9 mouse cellular contexts compared by ENCODE assay signal in genomic region chr5:135904259-135904658, GRCm38 (mm10). TPM values are rescaled to one million over a fixed set of nuclear protein-coding genes. Genes with fewer than 3 reads are reported as not detected.
DNase-seq lines count a peak whose midpoint lies in the region; ATAC-seq and TF ChIP-seq lines count a peak whose summit lies in the region.
"Had no signal": no experiment of that assay in that cellular context is flagged by ENCODE, and none has a peak within 500 bp of the region (broad histone marks: within the 10 kb centered on the region; RNA-seq: fewer than 3 reads in every experiment).

No protein-coding gene starts in this region.

- TF ChIP-seq EP300 in lung, postnatal 0 days (IDR thresholded peaks at IDR 0.05): no peak

- intact Hi-C loops in heart, postnatal 14 days (cut with DNase I): loop anchor here (2.0 to 5.0 kb wide), 5 partner anchors 31 to 158 kb away; partner anchors contain the start of genes Ywhag and Zp3

- H3K4me3 ChIP-seq in heart, embryonic 10.5 days: peak overlapping the region; percentile 55; the same call in 1 of the 2 replicates
- H3K4me3 ChIP-seq in lung, postnatal 0 days (ENCODE audit: low read depth, low read length): no peak overlapping the region
- peak overlapping the region; percentile 38; the same call in 1 of the 2 replicates for H3K4me3 ChIP-seq in limb, embryonic 14.5 days (replicated peaks; ENCODE audit: low read length)
- no peak overlapping the region for H3K4me3 ChIP-seq in cerebellum, adult 2 months (replicated peaks; ENCODE audit: insufficient read depth, low read depth, low read length)

- no peak for DNase-seq in heart, embryonic 10.5 days (ENCODE audit: low spot score)
- DNase-seq in heart, postnatal 14 days: no peak
- DNase-seq in lung, postnatal 0 days (ENCODE audit: low spot score): no peak
- no peak for DNase-seq in lung, postnatal 36 days
- DNase-seq in limb, embryonic 14.5 days (ENCODE audit: low spot score): no peak
- peak; percentile 55 for DNase-seq in telencephalon, adult 2 months (ENCODE audit: low read depth, low spot score)
- no peak for DNase-seq in cerebellum, adult 2 months
- no peak for DNase-seq in lung, postnatal 25 days (ENCODE audit: low spot score)

- no peak for ATAC-seq in lung, postnatal 0 days
- ATAC-seq in limb, embryonic 14.5 days (ENCODE audit: low FRiP score, low read depth): no peak

- no peaks in the 10 kb centered on the region for H3K27me3 ChIP-seq in heart, embryonic 10.5 days (ENCODE audit: insufficient read depth, poor library complexity, severe bottlenecking)
- H3K27me3 ChIP-seq in lung, postnatal 0 days (replicated peaks; ENCODE audit: insufficient read depth, low read length): no peaks in the 10 kb centered on the region
- no peaks in the 10 kb centered on the region for H3K27me3 ChIP-seq in limb, embryonic 14.5 days (ENCODE audit: control insufficient read depth, insufficient read depth, low read length)
- no peaks in the 10 kb centered on the region for H3K27me3 ChIP-seq in cerebellum, adult 2 months (ENCODE audit: control insufficient read depth, insufficient read depth, low read length)

- H3K4me1 ChIP-seq in heart, embryonic 10.5 days: peaks cover 41% of the 10 kb centered on the region
- H3K4me1 ChIP-seq in lung, postnatal 0 days (ENCODE audit: insufficient read depth, low read depth, low read length): peaks cover 7% of the 10 kb centered on the region
- H3K4me1 ChIP-seq in limb, embryonic 14.5 days (ENCODE audit: control insufficient read depth, insufficient read depth, low read length): 0 out of 2 replicates have a peak, but pooled peaks cover 7% of the 10 kb centered on the region
- peaks cover 9% of the 10 kb centered on the region for H3K4me1 ChIP-seq in cerebellum, adult 2 months (ENCODE audit: control insufficient read depth, insufficient read depth, low read length)

- 64% methylated on average over 5 of the region's 5 CpGs for WGBS in heart, embryonic 10.5 days
- WGBS in lung, postnatal 0 days: 59% methylated on average over 5 of the region's 5 CpGs
- 61% methylated on average over 5 of the region's 5 CpGs for WGBS in limb, embryonic 14.5 days
- WGBS in cerebellum, adult 2 months: 61% methylated on average over 5 of the region's 5 CpGs

- H3K27ac ChIP-seq in heart, embryonic 10.5 days: 0 out of 2 replicates have a peak overlapping the region, but pooled peaks have one; percentile 3
- peak overlapping the region; percentile 6; the same call in 1 of the 2 replicates for H3K27ac ChIP-seq in lung, postnatal 0 days (ENCODE audit: low read length)
- no peak overlapping the region for H3K27ac ChIP-seq in limb, embryonic 14.5 days (replicated peaks; ENCODE audit: low read depth, low read length)
- no peak overlapping the region for H3K27ac ChIP-seq in cerebellum, adult 2 months (ENCODE audit: insufficient read depth, low read length)

- no peak for TF ChIP-seq CTCF in lung, postnatal 0 days (IDR thresholded peaks at IDR 0.05)
- TF ChIP-seq CTCF in cerebellum, adult 2 months (IDR thresholded peaks at IDR 0.05; ENCODE audit: borderline replicate concordance, insufficient read depth, low read depth, low read length): no peak

- TF ChIP-seq POLR2A in limb, embryonic 14.5 days (IDR thresholded peaks at IDR 0.05; ENCODE audit: borderline replicate concordance, extremely low read depth, insufficient read depth, insufficient read length): no peak
- no peak for TF ChIP-seq POLR2A in cerebellum, adult 2 months (IDR thresholded peaks at IDR 0.05; ENCODE audit: borderline replicate concordance, insufficient read depth, low read length)

- H3K9ac ChIP-seq in lung, postnatal 0 days (replicated peaks; ENCODE audit: low read depth): no peak overlapping the region
- no peak overlapping the region for H3K9ac ChIP-seq in limb, embryonic 14.5 days (ENCODE audit: low read depth, low read length, severe bottlenecking)

- H3K36me3 ChIP-seq in heart, embryonic 10.5 days: peaks cover 26% of the 10 kb centered on the region
- no peaks in the 10 kb centered on the region for H3K36me3 ChIP-seq in lung, postnatal 0 days (ENCODE audit: insufficient read depth, low read length)
- H3K36me3 ChIP-seq in limb, embryonic 14.5 days (ENCODE audit: control insufficient read depth, insufficient read depth, low read length): peaks cover 29% of the 10 kb centered on the region

- no peaks in the 10 kb centered on the region for H3K9me3 ChIP-seq in heart, embryonic 10.5 days
- no peaks in the 10 kb centered on the region for H3K9me3 ChIP-seq in lung, postnatal 0 days (ENCODE audit: low read length)
- no peaks in the 10 kb centered on the region for H3K9me3 ChIP-seq in limb, embryonic 14.5 days (ENCODE audit: control insufficient read depth, low read length)

- 0 out of 2 replicates have a peak overlapping the region, but pooled peaks have one; percentile 51 for H3K4me2 ChIP-seq in lung, postnatal 0 days (replicated peaks; ENCODE audit: low read depth, low read length)
- H3K4me2 ChIP-seq in limb, embryonic 14.5 days (replicated peaks; ENCODE audit: low read depth, low read length, severe bottlenecking): peak overlapping the region; percentile 72

RNA-seq across cellular contexts. Expression of gene Hspb1, which starts 16.5 kb away (rescaled TPM):
- 655 and 948 TPM in 2 replicates for polyA plus RNA-seq in heart, embryonic 10.5 days (2016; fragmentation: Nextera tagmentation; extraction: Ambion mirVana)
- total RNA-seq in heart, postnatal 14 days (2021): 100 to 1,000 TPM; 271 to 306 TPM
- 198 and 248 TPM in 2 replicates for polyA plus RNA-seq in lung, postnatal 0 days (2015; fragmentation: Nextera tagmentation; extraction: Ambion mirVana)
- 326 and 338 TPM in 2 replicates for polyA plus RNA-seq in limb, embryonic 14.5 days (2012; rRNA removed)
- polyA plus RNA-seq in limb, embryonic 14.5 days (2014; fragmentation: Nextera tagmentation; extraction: Ambion mirVana): 433 and 574 TPM in 2 replicates
- polyA plus RNA-seq in cerebellum, adult 2 months (2012; rRNA removed): 42.9 and 49.2 TPM in 2 replicates
- total RNA-seq: hematopoietic stem cell, adult 5-6 weeks had no signal

RNA-seq across cellular contexts. Expression of gene Ywhag, which starts 30.2 kb away (rescaled TPM):
- polyA plus RNA-seq in heart, embryonic 10.5 days (2016; fragmentation: Nextera tagmentation; extraction: Ambion mirVana): 202 and 227 TPM in 2 replicates
- 100 to 1,000 TPM; 284 to 301 TPM for total RNA-seq in heart, postnatal 14 days (2021)
- 75.5 and 87.5 TPM in 2 replicates for polyA plus RNA-seq in lung, postnatal 0 days (2015; fragmentation: Nextera tagmentation; extraction: Ambion mirVana)
- polyA plus RNA-seq in limb, embryonic 14.5 days (2012; rRNA removed): 83.6 and 91.3 TPM in 2 replicates
- 72.9 and 76.9 TPM in 2 replicates for polyA plus RNA-seq in limb, embryonic 14.5 days (2014; fragmentation: Nextera tagmentation; extraction: Ambion mirVana)
- polyA plus RNA-seq in cerebellum, adult 2 months (2012; rRNA removed): 445 and 493 TPM in 2 replicates

Comparison
In these comparisons a context has a peak if more than half of its experiments do, and no peak if none do; other contexts are left out.
1. H3K27ac ChIP-seq: peak in heart, embryonic 10.5 days (single experiment) and lung, postnatal 0 days (single experiment); none in limb, embryonic 14.5 days (single experiment) and cerebellum, adult 2 months (single experiment).
2. H3K4me3 ChIP-seq: peak in heart, embryonic 10.5 days (single experiment) and limb, embryonic 14.5 days (single experiment); none in lung, postnatal 0 days (single experiment) and cerebellum, adult 2 months (single experiment).